Mouse (Mus musculus): ENCODE data around the gene Bicc1. TPM values are rescaled to one million over a fixed set of nuclear protein-coding genes. Genes with fewer than 3 reads are reported as not detected.

The Bicc1 gene
- total RNA-seq, 1 experiment = 1.8 TPM

- no peaks in the 10 kb centered on the region for H3K36me3 ChIP-seq (ENCODE audit: control insufficient read depth, insufficient read depth, low read length, poor library complexity, severe bottlenecking)
- no peaks in the 10 kb centered on the region for H3K4me1 ChIP-seq (ENCODE audit: control insufficient read depth in 2 of 2, insufficient read depth in 2 of 2, low read length in 2 of 2, poor library complexity in 1 of 2)
- no peak for DNase-seq (ENCODE audit: low read depth, low spot score)
- no peak overlapping the region for H3K27ac ChIP-seq (ENCODE audit: insufficient read depth, low read depth, low read length, poor library complexity, severe bottlenecking)
- no peak for TF ChIP-seq MAFK (IDR thresholded peaks at IDR 0.05; ENCODE audit: insufficient read depth, low read depth, low read length)
- in situ Hi-C loops (cut with MboI; ENCODE audit: low sequenced_read_pairs in 2 of 2, unreplicated experiment in 2 of 2) = no loop called here
- H3K9me3 ChIP-seq (ENCODE audit: control insufficient read depth, insufficient read depth, low read depth, low read length) = no peaks in the 10 kb centered on the region
- H3K9ac ChIP-seq (ENCODE audit: insufficient read depth, low read depth, low read length, poor library complexity, severe bottlenecking) = no peak overlapping the region
- H3K4me3 ChIP-seq (ENCODE audit: insufficient read depth in 1 of 2, low read depth in 1 of 2, low read length in 2 of 2, poor library complexity in 1 of 2, severe bottlenecking in 1 of 2) = no peak overlapping the region
Observed at GRCm38 (mm10) chr10:71117766-71118165, 41.7 kb downstream of the Bicc1 start.

- no peak for TF ChIP-seq HCFC1 (IDR thresholded peaks at IDR 0.05; ENCODE audit: borderline replicate concordance, insufficient read depth, low read length)
- TF ChIP-seq MAFK (IDR thresholded peaks at IDR 0.05; ENCODE audit: insufficient read depth, low read depth, low read length) = no peak
- Histone ChIP-seq H3K9ac (ENCODE audit: insufficient read depth, low read depth, low read length, poor library complexity, severe bottlenecking) (no peak overlapping the region), H3K4me3 (ENCODE audit: insufficient read depth in 1 of 2, low read depth in 1 of 2, low read length in 2 of 2, poor library complexity in 1 of 2, severe bottlenecking in 1 of 2) (no peak overlapping the region), H3K27ac (ENCODE audit: insufficient read depth, low read depth, low read length, poor library complexity, severe bottlenecking) (no peak overlapping the region), H3K4me1 (ENCODE audit: control insufficient read depth in 2 of 2, insufficient read depth in 2 of 2, low read length in 2 of 2, poor library complexity in 1 of 2) (no peaks in the 10 kb centered on the region), H3K9me3 (ENCODE audit: control insufficient read depth, insufficient read depth, low read depth, low read length) (no peaks in the 10 kb centered on the region), H3K36me3 (ENCODE audit: control insufficient read depth, insufficient read depth, low read length, poor library complexity, severe bottlenecking) (no peaks in the 10 kb centered on the region)
- in situ Hi-C loops (cut with MboI; ENCODE audit: low sequenced_read_pairs in 2 of 2, unreplicated experiment in 2 of 2) = no loop called here
- no peak for DNase-seq (ENCODE audit: low read depth, low spot score)
Observed at GRCm38 (mm10) chr10:71114260-71114920, 45.1 kb downstream of the Bicc1 start.

GRCm38 (mm10) chr10:71106491-71107205 is 52.9 kb downstream of the Bicc1 start:
- DNase-seq (ENCODE audit: low read depth, low spot score) = peak; percentile 13
- in situ Hi-C loops (cut with MboI; ENCODE audit: low sequenced_read_pairs in 2 of 2, unreplicated experiment in 2 of 2) = no loop called here
- Histone ChIP-seq H3K4me1 (ENCODE audit: control insufficient read depth in 2 of 2, insufficient read depth in 2 of 2, low read length in 2 of 2, poor library complexity in 1 of 2) (no peaks in the 10 kb centered on the region), H3K9me3 (ENCODE audit: control insufficient read depth, insufficient read depth, low read depth, low read length) (no peaks in the 10 kb centered on the region), H3K36me3 (ENCODE audit: control insufficient read depth, insufficient read depth, low read length, poor library complexity, severe bottlenecking) (no peaks in the 10 kb centered on the region), H3K27ac (ENCODE audit: insufficient read depth, low read depth, low read length, poor library complexity, severe bottlenecking) (no peak overlapping the region), H3K9ac (ENCODE audit: insufficient read depth, low read depth, low read length, poor library complexity, severe bottlenecking) (no peak overlapping the region; the same call in 1 of the 2 replicates), H3K4me3 (ENCODE audit: insufficient read depth in 1 of 2, low read depth in 1 of 2, low read length in 2 of 2, poor library complexity in 1 of 2, severe bottlenecking in 1 of 2) (peak overlapping the region in 1 of 2 experiments; percentile 29; a peak in 2 of 4 replicates)
- no peak for TF ChIP-seq HCFC1 (IDR thresholded peaks at IDR 0.05; ENCODE audit: borderline replicate concordance, insufficient read depth, low read length)
- TF ChIP-seq ZNF384 (IDR thresholded peaks at IDR 0.05; ENCODE audit: low read depth, low read length) = no peak
- no peak for TF ChIP-seq CHD2 (IDR thresholded peaks at IDR 0.05; ENCODE audit: low read depth, low read length)
- TF ChIP-seq ZC3H11A (IDR thresholded peaks at IDR 0.05; ENCODE audit: borderline replicate concordance, low read depth, low read length) = no peak
- TF ChIP-seq MAFK (IDR thresholded peaks at IDR 0.05; ENCODE audit: insufficient read depth, low read depth, low read length) = no peak

GRCm38 (mm10) chr10:71104791-71105190 is 54.7 kb downstream of the Bicc1 start:
- Histone ChIP-seq H3K9me3 (ENCODE audit: control insufficient read depth, insufficient read depth, low read depth, low read length) (no peaks in the 10 kb centered on the region), H3K27ac (ENCODE audit: insufficient read depth, low read depth, low read length, poor library complexity, severe bottlenecking) (no peak overlapping the region), H3K9ac (ENCODE audit: insufficient read depth, low read depth, low read length, poor library complexity, severe bottlenecking) (no peak overlapping the region), H3K4me1 (ENCODE audit: control insufficient read depth in 2 of 2, insufficient read depth in 2 of 2, low read length in 2 of 2, poor library complexity in 1 of 2) (no peaks in the 10 kb centered on the region), H3K4me3 (ENCODE audit: insufficient read depth in 1 of 2, low read depth in 1 of 2, low read length in 2 of 2, poor library complexity in 1 of 2, severe bottlenecking in 1 of 2) (no peak overlapping the region), H3K36me3 (ENCODE audit: control insufficient read depth, insufficient read depth, low read length, poor library complexity, severe bottlenecking) (no peaks in the 10 kb centered on the region)
- peak; percentile 20 for DNase-seq (ENCODE audit: low read depth, low spot score)
- TF ChIP-seq CHD2 (IDR thresholded peaks at IDR 0.05; ENCODE audit: low read depth, low read length) (no peak), MAFK (IDR thresholded peaks at IDR 0.05; ENCODE audit: insufficient read depth, low read depth, low read length) (no peak), HCFC1 (IDR thresholded peaks at IDR 0.05; ENCODE audit: borderline replicate concordance, insufficient read depth, low read length) (no peak), ZC3H11A (IDR thresholded peaks at IDR 0.05; ENCODE audit: borderline replicate concordance, low read depth, low read length) (no peak), ZNF384 (IDR thresholded peaks at IDR 0.05; ENCODE audit: low read depth, low read length) (no peak)
- in situ Hi-C loops (cut with MboI; ENCODE audit: low sequenced_read_pairs in 2 of 2, unreplicated experiment in 2 of 2) = no loop called here

Data from ES-E14 (cell line).